Comparison of ENCODE assay signal across 8 mouse cellular contexts in genomic region chr6:119443742-119444645, GRCm38 (mm10). TPM values are rescaled to one million over a fixed set of nuclear protein-coding genes. Genes with fewer than 3 reads are reported as not detected.
DNase-seq lines count a peak whose midpoint lies in the region; ATAC-seq lines count a peak whose summit lies in the region.

No protein-coding gene starts in this region.

- no peak overlapping the region for H3K4me3 ChIP-seq in hindbrain, embryonic 11.5 days (ENCODE audit: low read depth, low read length)

- DNase-seq in NIH3T3 (ENCODE audit: low read depth): peak; percentile 92
- DNase-seq in cerebellum, adult 8-10 months: peak; percentile 81
- DNase-seq in hindbrain, embryonic 11.5 days (ENCODE audit: low spot score): peak; percentile 93
- peak; percentile 66 to 84 for DNase-seq in layer of hippocampus, postnatal 14 days (ENCODE audit: low spot score in 2 of 2)
- DNase-seq in lung, postnatal 14 days: peak; percentile 90
- DNase-seq in ovary, postnatal 36 days (ENCODE audit: low spot score): peak; percentile 74
- peak; percentile 81 for DNase-seq in thymus, postnatal 14 days

- H3K27ac ChIP-seq in hindbrain, embryonic 11.5 days (ENCODE audit: low read depth, low read length): no peak overlapping the region

- H3K36me3 ChIP-seq in hindbrain, embryonic 11.5 days (ENCODE audit: control insufficient read depth, insufficient read depth, low read length): no peaks in the 10 kb centered on the region

- no peak overlapping the region for H3K9ac ChIP-seq in hindbrain, embryonic 11.5 days (ENCODE audit: low read depth, low read length)

- H3K27me3 ChIP-seq in hindbrain, embryonic 11.5 days (ENCODE audit: control insufficient read depth, insufficient read depth, low read length): no peaks in the 10 kb centered on the region

- no peaks in the 10 kb centered on the region for H3K9me3 ChIP-seq in hindbrain, embryonic 11.5 days (ENCODE audit: control insufficient read depth, low read length)

- no peak overlapping the region for H3K4me2 ChIP-seq in hindbrain, embryonic 11.5 days (replicated peaks; ENCODE audit: low read depth, low read length)

- ATAC-seq in frontal cortex, adult (ENCODE audit: low TSS enrichment): peak; percentile 77
- ATAC-seq in hindbrain, embryonic 11.5 days (ENCODE audit: low FRiP score): peak; percentile 65

- WGBS in hindbrain, embryonic 11.5 days: 50% methylated on average over 12 of the region's 12 CpGs

- no peaks in the 10 kb centered on the region; the same call in 1 of the 2 replicates for H3K4me1 ChIP-seq in hindbrain, embryonic 11.5 days (replicated peaks; ENCODE audit: control insufficient read depth, insufficient read depth, low read length)

RNA-seq across cellular contexts. Expression of gene Adipor2, which starts 26.5 kb away (rescaled TPM):
- 19.3 and 34.5 TPM in 2 replicates for polyA plus RNA-seq in hindbrain, embryonic 11.5 days (2014; fragmentation: Nextera tagmentation; extraction: Ambion mirVana)
- 10 to 100 TPM; 41.2 to 41.6 TPM for total RNA-seq in layer of hippocampus, postnatal 14 days (2021)

RNA-seq across cellular contexts. Expression of gene Fbxl14, which starts 35.5 kb away (rescaled TPM):
- 5.8 and 7.0 TPM in 2 replicates for polyA plus RNA-seq in hindbrain, embryonic 11.5 days (2014; fragmentation: Nextera tagmentation; extraction: Ambion mirVana)
- 10 to 100 TPM; 24.2 to 25.8 TPM for total RNA-seq in layer of hippocampus, postnatal 14 days (2021)
